Mouse (Mus musculus): ENCODE results near the gene Fa2h. TPM values are rescaled to one million over a fixed set of nuclear protein-coding genes. Genes with fewer than 3 reads are reported as not detected.
A peak's percentile ranks its signal among the peaks of the same experiment; 100 is the strongest.

Fa2h gene
- total RNA-seq, 4 experiments from 2014 or later, result 0.17 to 0.58 (median 0.29) TPM

DNA sequence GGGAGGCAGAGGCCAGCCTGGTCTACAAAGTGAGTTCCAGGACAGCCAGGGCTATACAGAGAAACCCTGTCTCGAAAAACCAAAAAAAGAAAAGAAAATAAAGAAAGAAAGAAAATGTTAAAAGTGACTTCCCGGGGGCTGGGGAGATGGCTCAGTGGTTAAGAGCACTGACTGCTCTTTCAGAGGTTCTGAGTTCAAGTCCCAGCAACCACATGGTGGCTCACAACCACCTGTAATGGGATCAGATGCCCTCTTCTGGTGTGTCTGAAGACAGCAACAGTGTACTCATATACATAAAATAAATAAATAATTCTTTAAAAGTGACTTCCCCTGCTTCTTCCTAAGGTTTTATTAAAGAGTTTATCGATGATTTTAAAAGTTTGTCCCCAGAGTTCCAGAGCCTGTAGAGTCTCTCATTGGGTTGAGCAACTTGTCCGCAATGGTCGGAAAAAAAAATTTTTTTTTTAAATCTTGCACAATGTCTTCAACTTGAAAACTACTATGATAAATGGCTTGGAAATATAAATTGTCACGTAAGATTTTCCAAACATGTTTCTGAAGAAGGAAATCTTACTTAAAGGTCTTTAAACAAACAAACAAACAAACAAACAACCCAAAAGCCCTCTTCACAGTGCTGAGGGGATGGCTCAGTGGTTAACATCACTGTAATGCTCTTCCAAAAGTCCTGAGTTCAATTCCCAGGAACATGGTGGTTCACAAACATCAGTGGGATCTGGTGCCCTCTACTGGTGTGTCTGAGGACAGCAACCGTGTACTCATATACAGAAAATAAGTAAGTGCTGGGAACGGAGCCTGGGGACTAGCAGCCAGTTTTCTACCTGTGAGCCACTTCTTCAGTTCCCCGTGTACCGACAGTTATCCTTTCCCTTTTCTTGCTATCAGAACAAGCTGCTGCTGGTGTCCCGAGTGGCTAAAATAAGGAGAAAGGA is 92.8 kb downstream of the Fa2h start:
- DNase-seq (ENCODE audit: low spot score in 2 of 2), result peak in 1 of 2 experiments; percentile 7

DNA sequence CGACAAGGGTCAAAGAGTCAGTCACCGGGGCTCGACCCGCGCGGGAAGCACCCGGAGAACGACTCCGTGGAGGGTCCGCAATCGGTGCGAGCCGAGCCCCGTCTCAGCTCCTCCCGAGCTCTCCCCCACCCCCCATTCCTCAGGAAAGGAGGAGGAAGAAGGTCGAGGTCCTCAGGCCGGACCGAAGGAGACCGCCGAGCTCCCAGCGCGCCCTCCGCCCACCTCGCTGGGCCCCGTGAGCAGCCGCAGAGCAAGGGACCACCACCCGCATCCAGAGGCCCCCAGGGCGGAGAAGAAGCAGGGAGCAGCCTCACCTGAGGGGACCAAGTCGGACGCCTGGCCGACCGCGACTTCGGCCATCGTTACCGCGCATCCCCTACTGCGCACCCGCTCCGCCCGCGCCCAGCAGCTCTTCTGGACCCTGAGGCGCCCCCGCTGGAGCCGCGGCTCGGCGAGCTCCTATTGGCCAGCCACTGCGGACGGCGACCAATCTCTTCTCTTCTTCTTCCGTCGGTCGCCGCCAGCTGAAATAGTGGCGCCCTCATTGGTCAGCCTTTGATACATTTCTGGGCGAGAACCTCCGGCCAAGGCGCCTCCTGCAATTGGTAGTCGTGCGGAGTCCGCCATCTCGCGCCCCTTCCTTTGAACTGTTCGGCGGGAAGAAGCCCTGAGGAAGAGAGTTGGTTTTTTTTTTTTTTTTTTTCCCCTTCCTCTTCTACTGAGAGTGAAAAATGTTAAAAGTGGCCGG is 93.6 kb downstream of the Fa2h start, which contains the start of gene Rfwd3:
Gene Rfwd3, minus strand, starts transcription at position 402 of the 748 bp plus-strand sequence.
- peak; percentile 95 to 97 for DNase-seq (ENCODE audit: low spot score in 2 of 2)

DNA sequence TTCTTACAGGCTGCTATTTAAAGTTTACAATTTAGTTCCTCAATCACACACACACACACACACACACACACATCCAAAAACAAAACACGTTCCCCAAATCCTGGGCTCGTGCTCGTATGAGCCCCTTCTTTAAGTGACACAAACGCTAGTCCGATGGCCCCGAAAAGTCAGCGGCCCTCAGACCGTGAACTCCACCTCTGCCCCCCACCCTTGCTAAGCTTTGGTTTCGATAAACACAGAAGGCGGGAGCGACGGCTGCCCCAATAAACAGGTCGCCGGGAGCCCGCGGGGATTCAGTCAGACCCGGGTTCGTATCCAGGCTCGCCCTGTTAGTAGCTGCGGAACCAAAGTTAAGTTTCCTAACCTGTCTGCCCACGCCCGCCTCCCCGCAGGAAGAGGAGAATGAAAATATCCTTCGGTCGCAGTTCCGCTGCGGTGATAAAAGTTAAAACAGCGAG is 94.2 kb downstream of the Fa2h start:
- DNase-seq (ENCODE audit: low spot score in 2 of 2), result peak; percentile 6 to 20

DNA sequence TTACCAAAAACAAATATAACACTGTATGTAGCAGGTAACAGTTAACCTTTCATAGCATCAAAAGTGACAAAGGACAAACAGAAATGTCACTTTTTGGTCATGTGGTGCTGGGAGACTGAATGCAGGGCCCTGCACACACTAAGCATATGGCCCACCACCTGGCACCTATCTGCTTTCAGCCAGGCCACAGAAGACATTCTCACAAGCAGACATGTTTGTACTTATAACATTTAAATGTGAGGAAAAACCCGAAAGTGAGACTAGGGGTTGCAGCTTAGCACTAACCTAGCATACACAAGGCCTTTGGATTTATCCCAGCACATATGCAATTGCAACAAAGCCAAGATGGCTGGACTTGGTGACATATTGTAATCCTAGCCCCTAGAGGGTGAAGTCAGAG is 95.6 kb downstream of the Fa2h start:
- DNase-seq (ENCODE audit: low spot score in 2 of 2), result no peak

Other genes starting within 250 kb of the Fa2h start
- gene Glg1, start 134.6 kb downstream of the Fa2h start, total RNA-seq (2022), result 10 to 100 TPM; 31.4 to 34.4 (median 32.8) TPM
- gene Rfwd3, start 93.6 kb downstream of the Fa2h start, total RNA-seq (2022), result 1 to 10 TPM; 4.1 to 4.7 (median 4.2) TPM
- 1 to 10 TPM in 1 of 4 experiments, under 1 TPM in 3; 0.29 to 1.6 (median 0.76) TPM for gene Mlkl, start 55.6 kb downstream of the Fa2h start, total RNA-seq (2022)
- gene Wdr59, start 128.3 kb upstream of the Fa2h start, total RNA-seq (2022), result 1 to 10 TPM; 7.9 to 9.0 (median 8.6) TPM
- gene Znrf1, start 142.3 kb upstream of the Fa2h start, total RNA-seq (2022), result 10 to 100 TPM; 67.2 to 71.6 (median 70.7) TPM
- gene Ldhd, start 236.6 kb upstream of the Fa2h start, total RNA-seq (2022), result 10 to 100 TPM; 28.8 to 37.2 (median 31.5) TPM
- gene Zfp1, start 249.6 kb upstream of the Fa2h start, total RNA-seq (2022), result 10 to 100 TPM in 1 of 4 experiments, 1 to 10 TPM in 3; 7.8 to 10.6 (median 8.7) TPM

Measured in gastrocnemius, adult 8-10 months (tissue).